Mouse (Mus musculus): ENCODE results near the gene Aco1. TPM values are rescaled to one million over a fixed set of nuclear protein-coding genes. Genes with fewer than 3 reads are reported as not detected.

Aco1 gene
- polyA plus RNA-seq, 1 experiment, result 28.7 TPM

GRCm38 (mm10) chr4:40156153-40156552 is 13.3 kb downstream of the Aco1 start:
- H3K4me3 ChIP-seq (ENCODE audit: insufficient read depth, low read length), result no peak overlapping the region
- H3K27ac ChIP-seq (ENCODE audit: insufficient read depth, low read length), result no peak overlapping the region
- TF ChIP-seq CTCF (IDR thresholded peaks at IDR 0.05; ENCODE audit: extremely low read depth, insufficient read depth, low read length) (no peak), POLR2A (IDR thresholded peaks at IDR 0.05; ENCODE audit: extremely low read depth, insufficient read depth, low read length) (no peak)
- peaks cover 6% of the 10 kb centered on the region for H3K4me1 ChIP-seq (ENCODE audit: control insufficient read depth, insufficient read depth, low read length)

GRCm38 (mm10) chr4:40156582-40157499 is 14.0 kb downstream of the Aco1 start:
- TF ChIP-seq CTCF (IDR thresholded peaks at IDR 0.05; ENCODE audit: extremely low read depth, insufficient read depth, low read length) (no peak), POLR2A (IDR thresholded peaks at IDR 0.05; ENCODE audit: extremely low read depth, insufficient read depth, low read length) (no peak)
- Histone ChIP-seq H3K4me1 (ENCODE audit: control insufficient read depth, insufficient read depth, low read length) (peaks cover 6% of the 10 kb centered on the region), H3K4me3 (ENCODE audit: insufficient read depth, low read length) (no peak overlapping the region), H3K27ac (ENCODE audit: insufficient read depth, low read length) (no peak overlapping the region)

DNA sequence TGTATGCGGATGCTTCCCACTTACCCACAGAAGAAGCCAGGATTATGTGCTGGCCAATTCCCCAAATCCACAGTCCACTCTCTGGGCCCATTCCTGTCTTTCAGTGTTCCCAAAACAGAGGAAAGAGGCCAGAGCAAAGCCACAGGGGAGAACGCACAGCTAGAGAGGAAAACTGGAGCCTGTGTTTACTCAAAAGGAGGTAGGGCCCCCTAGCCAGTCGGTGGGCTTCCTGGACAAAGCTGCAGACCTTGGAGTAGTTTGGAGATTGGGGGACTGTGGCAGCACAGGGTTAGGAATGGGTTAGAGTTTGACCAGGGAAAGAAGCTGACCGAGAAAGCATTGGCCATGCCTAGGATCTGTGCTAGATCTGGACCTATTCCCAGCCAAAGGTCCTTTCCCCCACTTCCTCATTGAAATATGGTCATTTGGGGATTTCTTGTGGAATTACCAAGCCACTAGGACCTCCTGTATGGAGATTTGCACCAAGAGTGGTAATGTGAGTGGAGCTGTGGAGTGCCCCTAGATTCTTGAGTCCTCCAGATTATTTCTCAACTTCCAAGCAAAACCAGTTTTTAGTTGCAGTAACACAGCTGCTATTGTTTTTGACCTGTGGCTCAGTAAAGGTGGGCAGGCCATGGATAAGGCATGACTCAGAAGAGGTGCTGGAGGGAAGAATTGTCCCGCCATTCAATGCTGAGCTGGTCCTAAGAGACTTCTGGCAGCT is 14.8 kb downstream of the Aco1 start:
- TF ChIP-seq CTCF (IDR thresholded peaks at IDR 0.05; ENCODE audit: extremely low read depth, insufficient read depth, low read length), result no peak
- TF ChIP-seq POLR2A (IDR thresholded peaks at IDR 0.05; ENCODE audit: extremely low read depth, insufficient read depth, low read length), result no peak
- H3K4me1 ChIP-seq (ENCODE audit: control insufficient read depth, insufficient read depth, low read length), result peaks cover 4% of the 10 kb centered on the region
- H3K4me3 ChIP-seq (ENCODE audit: insufficient read depth, low read length), result no peak overlapping the region
- H3K27ac ChIP-seq (ENCODE audit: insufficient read depth, low read length), result no peak overlapping the region

DNA sequence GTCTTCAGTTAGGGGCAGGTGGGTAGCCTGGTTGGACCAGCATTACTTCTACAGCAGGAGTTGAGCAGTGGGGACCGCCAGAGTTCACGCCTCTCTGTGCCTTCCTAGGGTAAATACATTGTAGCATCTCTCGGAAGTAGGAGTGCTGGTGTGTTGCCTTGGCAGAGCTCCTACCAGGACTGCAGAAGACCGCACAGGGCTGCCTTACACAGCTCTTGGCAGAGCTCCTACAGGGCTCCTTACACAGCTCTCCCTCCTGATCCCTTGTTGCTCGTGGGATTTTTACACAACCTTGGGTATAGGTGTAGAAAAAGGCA is 15.3 kb downstream of the Aco1 start:
- Histone ChIP-seq H3K4me3 (ENCODE audit: insufficient read depth, low read length) (no peak overlapping the region), H3K4me1 (ENCODE audit: control insufficient read depth, insufficient read depth, low read length) (peaks cover 2% of the 10 kb centered on the region; the same call in 1 of the 2 replicates), H3K27ac (ENCODE audit: insufficient read depth, low read length) (no peak overlapping the region)
- TF ChIP-seq POLR2A (IDR thresholded peaks at IDR 0.05; ENCODE audit: extremely low read depth, insufficient read depth, low read length), result no peak

DNA sequence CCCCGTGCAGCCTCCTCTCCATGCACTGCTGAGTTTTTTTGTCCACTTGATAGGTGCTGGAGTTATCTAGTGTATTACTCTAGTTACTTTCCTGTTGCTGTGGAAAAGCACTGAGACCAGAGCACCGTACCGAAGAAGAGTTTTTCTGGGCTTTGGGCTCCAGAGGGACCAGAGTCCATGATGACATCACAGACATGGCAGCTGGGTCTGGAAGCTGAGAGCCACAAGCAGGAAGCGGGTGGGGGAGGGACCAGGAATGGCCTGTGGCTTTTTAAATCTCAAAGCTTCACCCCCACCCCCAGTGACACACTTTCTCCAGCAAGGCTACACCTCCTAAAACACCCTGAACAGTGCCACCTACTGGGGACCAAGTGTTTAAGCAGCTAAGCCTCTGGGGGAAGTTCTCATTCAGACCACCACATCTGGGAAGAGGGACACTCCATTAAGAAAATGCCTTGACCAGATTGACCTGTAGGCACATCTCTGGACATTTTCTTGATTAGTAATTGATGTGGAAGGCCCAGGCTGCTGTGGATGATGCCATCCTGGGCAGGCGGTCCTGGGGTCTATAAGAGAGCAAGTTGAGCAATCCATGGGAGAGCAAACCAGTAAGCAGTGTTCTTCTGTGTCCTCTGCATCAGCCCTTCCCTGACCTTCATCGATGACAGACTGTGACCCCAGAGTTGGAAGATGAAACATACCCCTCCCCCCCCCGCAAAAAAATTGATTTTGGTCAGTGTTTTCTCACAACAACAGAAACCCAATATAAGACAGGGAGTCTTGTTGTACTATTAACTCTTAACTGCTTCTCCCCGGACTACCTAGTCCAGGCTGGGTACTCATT is 17.9 kb downstream of the Aco1 start:
- peaks cover 2% of the 10 kb centered on the region; the same call in 1 of the 2 replicates for H3K4me1 ChIP-seq (ENCODE audit: control insufficient read depth, insufficient read depth, low read length)
- H3K27ac ChIP-seq (ENCODE audit: insufficient read depth, low read length), result no peak overlapping the region
- H3K4me3 ChIP-seq (ENCODE audit: insufficient read depth, low read length), result no peak overlapping the region
- peak; percentile 5; the same call in 1 of the 2 replicates for TF ChIP-seq CTCF (IDR thresholded peaks at IDR 0.05; ENCODE audit: extremely low read depth, insufficient read depth, low read length)
- no peak for TF ChIP-seq POLR2A (IDR thresholded peaks at IDR 0.05; ENCODE audit: extremely low read depth, insufficient read depth, low read length)

DNA sequence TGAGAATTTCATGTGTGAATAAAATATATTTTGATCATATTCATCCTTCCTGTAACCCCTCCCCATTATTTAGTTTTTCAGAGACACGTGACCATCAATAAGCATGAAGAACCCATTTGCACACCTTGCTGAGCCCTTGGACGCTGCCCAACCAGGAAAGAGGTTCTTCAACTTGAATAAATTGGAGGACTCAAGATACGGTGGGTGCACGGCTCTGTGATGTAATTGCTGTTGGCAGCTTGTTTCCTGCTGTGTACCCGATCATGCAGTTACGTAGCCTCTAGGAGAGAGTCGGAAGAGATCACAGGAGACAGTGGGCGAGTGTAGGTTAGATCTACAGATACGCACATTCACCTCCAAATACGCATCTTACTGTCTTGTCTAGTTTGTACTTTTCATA is 20.8 kb downstream of the Aco1 start:
- no peak overlapping the region for H3K27ac ChIP-seq (ENCODE audit: insufficient read depth, low read length)
- no peak overlapping the region for H3K4me3 ChIP-seq (ENCODE audit: insufficient read depth, low read length)
- no peaks in the 10 kb centered on the region for H3K4me1 ChIP-seq (ENCODE audit: control insufficient read depth, insufficient read depth, low read length)
- no peak for TF ChIP-seq POLR2A (IDR thresholded peaks at IDR 0.05; ENCODE audit: extremely low read depth, insufficient read depth, low read length)
- TF ChIP-seq CTCF (IDR thresholded peaks at IDR 0.05; ENCODE audit: extremely low read depth, insufficient read depth, low read length), result no peak

- H3K4me3 ChIP-seq (ENCODE audit: insufficient read depth, low read length), result no peak overlapping the region
- H3K4me1 ChIP-seq (ENCODE audit: control insufficient read depth, insufficient read depth, low read length), result no peaks in the 10 kb centered on the region
- no peak overlapping the region for H3K27ac ChIP-seq (ENCODE audit: insufficient read depth, low read length)
- TF ChIP-seq POLR2A (IDR thresholded peaks at IDR 0.05; ENCODE audit: extremely low read depth, insufficient read depth, low read length) (no peak), CTCF (IDR thresholded peaks at IDR 0.05; ENCODE audit: extremely low read depth, insufficient read depth, low read length) (no peak)
Observed at GRCm38 (mm10) chr4:40171477-40171876, 28.6 kb downstream of the Aco1 start.

- TF ChIP-seq POLR2A (IDR thresholded peaks at IDR 0.05; ENCODE audit: extremely low read depth, insufficient read depth, low read length), result no peak
- TF ChIP-seq CTCF (IDR thresholded peaks at IDR 0.05; ENCODE audit: extremely low read depth, insufficient read depth, low read length), result no peak
- Histone ChIP-seq H3K27ac (ENCODE audit: insufficient read depth, low read length) (no peak overlapping the region), H3K4me3 (ENCODE audit: insufficient read depth, low read length) (no peak overlapping the region), H3K4me1 (ENCODE audit: control insufficient read depth, insufficient read depth, low read length) (no peaks in the 10 kb centered on the region)
Observed at GRCm38 (mm10) chr4:40172336-40172735, 29.5 kb downstream of the Aco1 start.

GRCm38 (mm10) chr4:40174321-40174720 is 31.4 kb downstream of the Aco1 start:
- TF ChIP-seq POLR2A (IDR thresholded peaks at IDR 0.05; ENCODE audit: extremely low read depth, insufficient read depth, low read length), result no peak
- TF ChIP-seq CTCF (IDR thresholded peaks at IDR 0.05; ENCODE audit: extremely low read depth, insufficient read depth, low read length), result no peak
- no peak overlapping the region for H3K27ac ChIP-seq (ENCODE audit: insufficient read depth, low read length)
- H3K4me3 ChIP-seq (ENCODE audit: insufficient read depth, low read length), result no peak overlapping the region
- H3K4me1 ChIP-seq (ENCODE audit: control insufficient read depth, insufficient read depth, low read length), result no peaks in the 10 kb centered on the region

Measured in cortical plate, adult 2 months (tissue).